Mouse (Mus musculus): ENCODE measurements around the gene Cox6b2.

- TF ChIP-seq CTCF (IDR thresholded peaks at IDR 0.05; ENCODE audit: low read depth): peak; percentile 48
- TF ChIP-seq EP300 (IDR thresholded peaks at IDR 0.05; ENCODE audit: low read depth): peak; percentile 85
Measured at GRCm38 (mm10) chr7:4739544-4740275, 13.2 kb downstream of the Cox6b2 start, which contains the start of gene Kmt5c.

All from liver, postnatal 0 days (tissue).